Mouse (Mus musculus) adrenal gland, adult 8-10 months (tissue): Measurements from ENCODE around the gene Fam89a. TPM values are rescaled to one million over a fixed set of nuclear protein-coding genes. Genes with fewer than 3 reads are reported as not detected.

Source experiments
- total RNA-seq, 4 experiments: library from RNA; stranded (reverse); gene quantifications; 2 replicates each; pipeline ENCODE4 v1.2.4; 2022

The Fam89a gene
- total RNA-seq, 4 experiments from 2014 or later: 0.42 to 0.73 (median 0.49) TPM; not detected in 1

Other genes starting within 250 kb of the Fam89a start
- 10 to 100 TPM; 48.0 to 62.2 (median 54.1) TPM for gene Cog2, start 231.1 kb downstream of the Fam89a start, total RNA-seq
- gene Agt, start 182.1 kb downstream of the Fam89a start, total RNA-seq: 1 to 10 TPM in 2 of 4 experiments, under 1 TPM in 2; 0.49 to 8.0 (median 4.0) TPM
- gene Capn9, start 175.7 kb downstream of the Fam89a start, total RNA-seq: under 1 TPM in 2 of 4 experiments, not detected in 2; 0.35 to 0.78 TPM
- 10 to 100 TPM; 39.9 to 50.2 (median 45.4) TPM for gene 2310022B05Rik, start 88.5 kb downstream of the Fam89a start, total RNA-seq
- gene Ttc13, start 29.8 kb downstream of the Fam89a start, total RNA-seq: 10 to 100 TPM; 39.3 to 45.5 (median 42.7) TPM
- gene Arv1, start 29.7 kb downstream of the Fam89a start, total RNA-seq: 10 to 100 TPM in 3 of 4 experiments, 1 to 10 TPM in 1; 6.4 to 15.9 (median 13.3) TPM
- 1 to 10 TPM in 3 of 4 experiments, under 1 TPM in 1; 0.99 to 2.9 (median 1.3) TPM for gene Trim67, start 41.3 kb upstream of the Fam89a start, total RNA-seq
- 100 to 1,000 TPM in 3 of 4 experiments, 10 to 100 TPM in 1; 93.8 to 131 (median 107) TPM for gene Gnpat, start 111.2 kb upstream of the Fam89a start, total RNA-seq
- 10 to 100 TPM; 27.5 to 31.3 (median 29.2) TPM for gene 2810004N23Rik, start 111.3 kb upstream of the Fam89a start, total RNA-seq
- gene Exoc8, start 145.9 kb upstream of the Fam89a start, total RNA-seq: 10 to 100 TPM; 22.1 to 28.1 (median 25.0) TPM
- gene Sprtn, start 146.1 kb upstream of the Fam89a start, total RNA-seq: 10 to 100 TPM; 19.4 to 23.6 (median 21.5) TPM
- 10 to 100 TPM; 48.2 to 56.7 (median 50.9) TPM for gene Egln1, start 197.5 kb upstream of the Fam89a start, total RNA-seq